Mouse (Mus musculus): ENCODE measurements around the gene Sort1. TPM values are rescaled to one million over a fixed set of nuclear protein-coding genes. Genes with fewer than 3 reads are reported as not detected.
"Not testable (repeated sequence)": the region's sequence is repeated elsewhere in the genome, so short reads cannot be mapped to it uniquely, and the experiment has no call there.

Gene Sort1
- polyA plus RNA-seq (2015; fragmentation: Nextera tagmentation; extraction: Ambion mirVana) = 13.7 and 14.3 TPM in 2 replicates

- WGBS = 0% methylated on average over 71 of the region's 109 CpGs
- peak; percentile 97 for ATAC-seq (ENCODE audit: low read depth)
- H3K4me1 ChIP-seq (replicated peaks; ENCODE audit: control insufficient read depth, insufficient read depth, low read length) = peaks cover 49% of the 10 kb centered on the region
Observed at GRCm38 (mm10) chr3:108283781-108284601, at the start of gene Sort1. TSS of gene Sort1 (plus strand) at chr3:108284082.

GRCm38 (mm10) chr3:108237474-108238102 is 46.3 kb upstream of the Sort1 start:
- H3K27ac ChIP-seq (ENCODE audit: low read length); H3K27me3 ChIP-seq (ENCODE audit: control insufficient read depth, insufficient read depth, low read depth, low read length); ATAC-seq (ENCODE audit: low read depth); H3K4me3 ChIP-seq (ENCODE audit: low read length); H3K9ac ChIP-seq (ENCODE audit: low read length); H3K4me2 ChIP-seq (ENCODE audit: low read depth, low read length); H3K9me3 ChIP-seq (ENCODE audit: control insufficient read depth, low read length); H3K36me3 ChIP-seq (ENCODE audit: control insufficient read depth, insufficient read depth, low read length); H3K4me1 ChIP-seq (replicated peaks; ENCODE audit: control insufficient read depth, insufficient read depth, low read length): not testable (repeated sequence)
- WGBS = 77% methylated on average over 4 of the region's 4 CpGs

More at GRCm38 (mm10) chr3:108283781-108284601, at the start of gene Sort1:
- H3K4me2 ChIP-seq (ENCODE audit: low read depth, low read length) = peak within 1 kb of the TSS; percentile 76
- H3K27ac ChIP-seq (ENCODE audit: low read length) = peak within 1 kb of the TSS; percentile 95
- no peaks in the 10 kb centered on the region for H3K9me3 ChIP-seq (ENCODE audit: control insufficient read depth, low read length)
- no peaks in the 10 kb centered on the region for H3K27me3 ChIP-seq (ENCODE audit: control insufficient read depth, insufficient read depth, low read depth, low read length)
- peak within 1 kb of the TSS; percentile 82 for H3K9ac ChIP-seq (ENCODE audit: low read length)
- peak within 1 kb of the TSS; percentile 91 for H3K4me3 ChIP-seq (ENCODE audit: low read length)
- 0 out of 2 replicates have a peak, but pooled peaks cover 2% of the 10 kb centered on the region for H3K36me3 ChIP-seq (ENCODE audit: control insufficient read depth, insufficient read depth, low read length)

GRCm38 (mm10) chr3:108241243-108241839 is 42.5 kb upstream of the Sort1 start:
- no peak overlapping the region for H3K9ac ChIP-seq (ENCODE audit: low read length)
- H3K27ac ChIP-seq (ENCODE audit: low read length) = no peak overlapping the region
- no peaks in the 10 kb centered on the region for H3K9me3 ChIP-seq (ENCODE audit: control insufficient read depth, low read length)
- 84% methylated on average over 3 of the region's 3 CpGs for WGBS
- H3K4me3 ChIP-seq (ENCODE audit: low read length) = no peak overlapping the region
- H3K4me2 ChIP-seq (ENCODE audit: low read depth, low read length) = no peak overlapping the region
- no peaks in the 10 kb centered on the region for H3K27me3 ChIP-seq (ENCODE audit: control insufficient read depth, insufficient read depth, low read depth, low read length)
- H3K36me3 ChIP-seq (ENCODE audit: control insufficient read depth, insufficient read depth, low read length) = no peaks in the 10 kb centered on the region
- no peak for ATAC-seq (ENCODE audit: low read depth)
- H3K4me1 ChIP-seq (replicated peaks; ENCODE audit: control insufficient read depth, insufficient read depth, low read length) = no peaks in the 10 kb centered on the region

- Histone ChIP-seq H3K4me3 (ENCODE audit: low read length) (no peak overlapping the region), H3K4me1 (replicated peaks; ENCODE audit: control insufficient read depth, insufficient read depth, low read length) (no peaks in the 10 kb centered on the region), H3K36me3 (ENCODE audit: control insufficient read depth, insufficient read depth, low read length) (no peaks in the 10 kb centered on the region), H3K9ac (ENCODE audit: low read length) (no peak overlapping the region), H3K9me3 (ENCODE audit: control insufficient read depth, low read length) (no peaks in the 10 kb centered on the region), H3K27me3 (ENCODE audit: control insufficient read depth, insufficient read depth, low read depth, low read length) (no peaks in the 10 kb centered on the region), H3K27ac (ENCODE audit: low read length) (no peak overlapping the region), H3K4me2 (ENCODE audit: low read depth, low read length) (no peak overlapping the region)
- ATAC-seq (ENCODE audit: low read depth) = no peak
- 83% methylated on average over 2 of the region's 2 CpGs for WGBS
Observed at GRCm38 (mm10) chr3:108246857-108247256, 37.0 kb upstream of the Sort1 start.

- Histone ChIP-seq H3K9me3 (ENCODE audit: control insufficient read depth, low read length) (no peaks in the 10 kb centered on the region), H3K4me3 (ENCODE audit: low read length) (peak within 1 kb of the TSS; percentile 98), H3K36me3 (ENCODE audit: control insufficient read depth, insufficient read depth, low read length) (no peaks in the 10 kb centered on the region; the same call in 1 of the 2 replicates), H3K27me3 (ENCODE audit: control insufficient read depth, insufficient read depth, low read depth, low read length) (no peaks in the 10 kb centered on the region), H3K4me2 (ENCODE audit: low read depth, low read length) (peak within 1 kb of the TSS; percentile 89), H3K27ac (ENCODE audit: low read length) (peak within 1 kb of the TSS; percentile 49), H3K9ac (ENCODE audit: low read length) (peak within 1 kb of the TSS; percentile 92), H3K4me1 (replicated peaks; ENCODE audit: control insufficient read depth, insufficient read depth, low read length) (peaks cover 8% of the 10 kb centered on the region)
- ATAC-seq (ENCODE audit: low read depth) = peak; percentile 99
- WGBS = under 1% methylated on average over 78 of the region's 79 CpGs
Observed at GRCm38 (mm10) chr3:108256719-108257637, 26.9 kb upstream of the Sort1 start, which contains the start of gene Psma5. TSS of gene Psma5 (plus strand) at chr3:108256926.

GRCm38 (mm10) chr3:108257831-108258500 is 25.9 kb upstream of the Sort1 start:
- H3K4me2 ChIP-seq (ENCODE audit: low read depth, low read length) = peak overlapping the region; percentile 89
- WGBS = 56% methylated on average over 3 of the region's 3 CpGs
- no peaks in the 10 kb centered on the region for H3K27me3 ChIP-seq (ENCODE audit: control insufficient read depth, insufficient read depth, low read depth, low read length)
- H3K4me1 ChIP-seq (replicated peaks; ENCODE audit: control insufficient read depth, insufficient read depth, low read length) = peaks cover 8% of the 10 kb centered on the region
- peak overlapping the region; percentile 98 for H3K4me3 ChIP-seq (ENCODE audit: low read length)
- peaks cover 2% of the 10 kb centered on the region; the same call in 1 of the 2 replicates for H3K36me3 ChIP-seq (ENCODE audit: control insufficient read depth, insufficient read depth, low read length)
- H3K9me3 ChIP-seq (ENCODE audit: control insufficient read depth, low read length) = no peaks in the 10 kb centered on the region
- H3K27ac ChIP-seq (ENCODE audit: low read length) = no peak overlapping the region
- H3K9ac ChIP-seq (ENCODE audit: low read length) = peak overlapping the region; percentile 92
- ATAC-seq (ENCODE audit: low read depth) = no peak

GRCm38 (mm10) chr3:108259319-108259718 is 24.6 kb upstream of the Sort1 start:
- Histone ChIP-seq H3K4me2 (ENCODE audit: low read depth, low read length) (no peak overlapping the region), H3K4me1 (replicated peaks; ENCODE audit: control insufficient read depth, insufficient read depth, low read length) (peaks cover 8% of the 10 kb centered on the region), H3K27ac (ENCODE audit: low read length) (no peak overlapping the region), H3K9me3 (ENCODE audit: control insufficient read depth, low read length) (no peaks in the 10 kb centered on the region), H3K9ac (ENCODE audit: low read length) (no peak overlapping the region), H3K36me3 (ENCODE audit: control insufficient read depth, insufficient read depth, low read length) (peaks cover 2% of the 10 kb centered on the region; the same call in 1 of the 2 replicates), H3K27me3 (ENCODE audit: control insufficient read depth, insufficient read depth, low read depth, low read length) (no peaks in the 10 kb centered on the region), H3K4me3 (ENCODE audit: low read length) (no peak overlapping the region)
- 79% methylated on average over 3 of the region's 3 CpGs for WGBS
- ATAC-seq (ENCODE audit: low read depth) = no peak

GRCm38 (mm10) chr3:108279495-108279894 is 4.4 kb upstream of the Sort1 start:
- H3K9me3 ChIP-seq (ENCODE audit: control insufficient read depth, low read length); H3K4me3 ChIP-seq (ENCODE audit: low read length); H3K4me2 ChIP-seq (ENCODE audit: low read depth, low read length); H3K9ac ChIP-seq (ENCODE audit: low read length); H3K4me1 ChIP-seq (replicated peaks; ENCODE audit: control insufficient read depth, insufficient read depth, low read length); H3K27ac ChIP-seq (ENCODE audit: low read length); H3K27me3 ChIP-seq (ENCODE audit: control insufficient read depth, insufficient read depth, low read depth, low read length); ATAC-seq (ENCODE audit: low read depth): not testable (repeated sequence)
- peaks cover 11% of the 10 kb centered on the region; the same call in 1 of the 2 replicates for H3K36me3 ChIP-seq (ENCODE audit: control insufficient read depth, insufficient read depth, low read length)
- WGBS = 65% methylated on average over 5 of the region's 5 CpGs

Measured in lung, embryonic 16.5 days (tissue).